Mouse (Mus musculus) left cerebral cortex, postnatal 10 days (tissue): ENCODE results near the gene Tssk6. TPM values are rescaled to one million over a fixed set of nuclear protein-coding genes. Genes with fewer than 3 reads are reported as not detected.

Experiments
- DNase-seq, 2 experiments: peaks; one replicate each; pipeline ENCODE4 v3.0.0; 2021 to 2022; ENCODE audit warnings: low spot score in 2 of 2, mixed read lengths in 1 of 2; ENCODE audit errors: extremely low spot score in 1 of 2
- intact Hi-C: fragments of 180-260 bp; cut with DNase I; formaldehyde crosslinking; loops from one replicate; pipeline ENCODE4 v1.15.1; 2025
- total RNA-seq, 2 experiments: library from RNA; stranded (reverse); gene quantifications; 2 replicates each; pipeline ENCODE4 v1.2.3; 2021

Tssk6 gene
- total RNA-seq, 2 experiments from 2014 or later = 0.26 to 0.53 TPM

GRCm38 (mm10) chr8:69882021-69882756 is 19.8 kb upstream of the Tssk6 start:
- DNase-seq = peak; percentile 65 to 90
- intact Hi-C loops = no loop called here

GRCm38 (mm10) chr8:69882833-69883600 is 19.0 kb upstream of the Tssk6 start:
- peak in 1 of 2 experiments; percentile 63 for DNase-seq
- intact Hi-C loops = no loop called here

- intact Hi-C loops = no loop called here
- DNase-seq = no peak
These were observed 17.8 kb upstream of the Tssk6 start for GRCm38 (mm10) chr8:69884141-69884540.

- peak in 1 of 2 experiments; percentile 69 for DNase-seq
- intact Hi-C loops = no loop called here
These were observed 14.4 kb upstream of the Tssk6 start, which contains the start of gene Cilp2 for GRCm38 (mm10) chr8:69887289-69888243. Gene Cilp2 (minus strand): TSS chr8:69887687.

GRCm38 (mm10) chr8:69888244-69888866 is 13.6 kb upstream of the Tssk6 start:
- DNase-seq = no peak
- intact Hi-C loops = no loop called here

- intact Hi-C loops = no loop called here
- DNase-seq = no peak
These were observed 13.1 kb upstream of the Tssk6 start for GRCm38 (mm10) chr8:69888902-69889301.

GRCm38 (mm10) chr8:69890813-69891241 is 11.2 kb upstream of the Tssk6 start:
- intact Hi-C loops = no loop called here
- peak; percentile 49 to 67 for DNase-seq

- intact Hi-C loops = no loop called here
- peak in 1 of 2 experiments; percentile 86 for DNase-seq
These were observed 8.1 kb upstream of the Tssk6 start for GRCm38 (mm10) chr8:69893863-69894262.

- intact Hi-C loops = no loop called here
- no peak for DNase-seq
These were observed 7.1 kb upstream of the Tssk6 start for GRCm38 (mm10) chr8:69894836-69895332.

GRCm38 (mm10) chr8:69895772-69896451 is 6.1 kb upstream of the Tssk6 start:
- no peak for DNase-seq
- intact Hi-C loops = no loop called here

GRCm38 (mm10) chr8:69897857-69898256 is 4.1 kb upstream of the Tssk6 start:
- no peak for DNase-seq
- intact Hi-C loops = no loop called here

- no peak for DNase-seq
- intact Hi-C loops = no loop called here
These were observed 2.1 kb upstream of the Tssk6 start for GRCm38 (mm10) chr8:69899876-69900275.

- DNase-seq = no peak
- intact Hi-C loops = no loop called here
These were observed 1.0 kb upstream of the Tssk6 start for GRCm38 (mm10) chr8:69900895-69901451.

- DNase-seq = peak; percentile 97
- intact Hi-C loops = no loop called here
These were observed 361 bp upstream of the Tssk6 start for GRCm38 (mm10) chr8:69901484-69902162.

- intact Hi-C loops = no loop called here
- peak; percentile 99 for DNase-seq
These were observed 1.1 kb downstream of the Tssk6 start for GRCm38 (mm10) chr8:69903063-69903542.

GRCm38 (mm10) chr8:69904096-69904495 is 2.1 kb downstream of the Tssk6 start:
- DNase-seq = no peak
- intact Hi-C loops = no loop called here

- no peak for DNase-seq
- intact Hi-C loops = no loop called here
These were observed 4.3 kb downstream of the Tssk6 start for GRCm38 (mm10) chr8:69906260-69906659.
